Mouse (Mus musculus): ENCODE results near the gene Ankrd40.

- TF ChIP-seq POLR2A (IDR thresholded peaks at IDR 0.05; ENCODE audit: borderline replicate concordance, extremely low read depth, low read depth, low read length) (no peak), CTCF (IDR thresholded peaks at IDR 0.05; ENCODE audit: insufficient read depth, low read length) (no peak)
These were observed 22.5 kb downstream of the Ankrd40 start for GRCm38 (mm10) chr11:94350337-94350736.
